Mouse (Mus musculus) cerebellum, postnatal 14 days (tissue): Measurements from ENCODE around the gene Rhoh.

ENCODE experiments used
- DNase-seq, 2 experiments: peaks; one replicate each; pipeline ENCODE4 v3.0.0; 2021; ENCODE audit warnings: mixed read lengths in 2 of 2

Gene Rhoh

DNA sequence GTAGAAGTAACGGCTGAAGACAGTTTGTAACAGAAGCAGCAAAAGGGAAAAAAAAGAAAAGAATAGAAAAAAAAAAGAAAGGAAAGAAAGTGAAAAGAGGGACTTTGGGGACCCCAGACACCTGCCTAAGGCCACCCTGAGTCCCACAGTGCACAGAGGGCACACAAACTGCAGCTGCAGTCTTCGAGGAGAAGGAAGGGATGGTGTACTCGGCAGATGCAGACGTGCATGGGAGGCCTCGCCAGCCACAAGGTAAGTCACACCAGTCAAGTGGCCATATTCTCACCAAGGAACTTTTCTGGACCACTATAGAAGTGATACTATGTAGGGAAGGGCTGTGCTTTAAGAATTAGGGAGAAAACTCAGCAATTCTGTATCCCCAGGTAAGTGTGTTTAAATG lies 73.8 kb downstream of the Rhoh start, which contains the start of gene Chrna9:
TSS of gene Chrna9 (plus strand) at position 139 of the 400 bp plus-strand sequence.
- DNase-seq, result no peak

- DNase-seq, result no peak
Measured at GRCm38 (mm10) chr5:65937011-65937726, 76.2 kb downstream of the Rhoh start.

GRCm38 (mm10) chr5:65937998-65938715 lies 77.1 kb downstream of the Rhoh start:
- DNase-seq, result peak; percentile 86 to 91

GRCm38 (mm10) chr5:65941145-65941544 lies 80.1 kb downstream of the Rhoh start:
- no peak for DNase-seq
